Mouse (Mus musculus) forebrain, postnatal 0 days (tissue): Measurements from ENCODE around the gene Nubp1. TPM values are rescaled to one million over a fixed set of nuclear protein-coding genes. Genes with fewer than 3 reads are reported as not detected.

Experiments
- ATAC-seq: fragments of 200-750 bp; cut with Nextera tagmentation; 2 replicates; pipeline ENCODE4 v1.8.0; 2017; ENCODE audit warnings: mild to moderate bottlenecking, moderate library complexity
- DNase-seq: peaks from one replicate; pipeline ENCODE4 v3.0.0-alpha.2; 2015
- H3K27ac ChIP-seq: fragments of 300-500 bp; sonication (generic); 2 replicates; pipeline ENCODE4 v1.5.1; 2014; ENCODE audit warnings: low read depth, mild to moderate bottlenecking, antibody characterized with exemption, low read length, moderate library complexity, mixed read lengths
- H3K27me3 ChIP-seq: fragments of 300-500 bp; sonication (generic); 2 replicates; pipeline ENCODE4 v1.6.1; 2014; ENCODE audit warnings: mild to moderate bottlenecking, low read length, mixed read lengths; ENCODE audit not compliant: insufficient read depth
- H3K36me3 ChIP-seq: fragments of 300-500 bp; sonication (generic); 2 replicates; pipeline ENCODE4 v1.6.1; 2014; ENCODE audit warnings: mild to moderate bottlenecking, moderate library complexity; ENCODE audit not compliant: insufficient read depth
- H3K4me1 ChIP-seq: fragments of 300-500 bp; sonication (generic); 2 replicates; pipeline ENCODE4 v1.6.1; 2014; ENCODE audit warnings: antibody characterized with exemption; ENCODE audit not compliant: insufficient read depth
- H3K4me2 ChIP-seq: fragments of 300-500 bp; sonication (generic); 2 replicates; pipeline ENCODE4 v1.6.1; 2014; ENCODE audit warnings: low read depth, mild to moderate bottlenecking, moderate library complexity
- H3K4me3 ChIP-seq: fragments of 300-500 bp; sonication (generic); 2 replicates; pipeline ENCODE4 v1.5.1; 2014; ENCODE audit warnings: low read depth, low read length, mixed read lengths
- H3K9ac ChIP-seq: fragments of 300-500 bp; sonication (generic); 2 replicates; pipeline ENCODE4 v1.6.1; 2014; ENCODE audit warnings: mild to moderate bottlenecking
- H3K9me3 ChIP-seq: fragments of 300-500 bp; sonication (generic); 2 replicates; pipeline ENCODE4 v1.6.1; 2016; ENCODE audit warnings: low read length
- CTCF ChIP-seq: sonication (generic); IDR thresholded peaks from 2 replicates; pipeline ENCODE4 v1.5.1; 2016; ENCODE audit warnings: antibody characterized with exemption, control low read depth, low read depth
- WGBS: fragments of 180-500 bp; shearing (Covaris S2); extraction: QIAGEN DNeasy Blood & Tissue Kit; methylation state at CpG from one replicate; pipeline ENCODE4 v1.1.7; 2014; 5-methylcytosine and 5-hydroxymethylcytosine counted together
- polyA plus RNA-seq: library from polyadenylated mRNA; unstranded; fragments of >200 nt; fragmentation: Nextera tagmentation; extraction: Ambion mirVana; gene quantifications from 2 replicates; pipeline ENCODE4 v1.2.1, GENCODE M21; 2015
- total RNA-seq: library from RNA; depleted of rRNA; stranded (reverse); fragments of >200 nt; gene quantifications from 2 replicates; pipeline ENCODE4 v1.2.3, GENCODE M21; 2014

The Nubp1 gene
- total and polyA plus RNA-seq, 2 experiments from 2014 or later = 32.2 to 34.5 TPM

DNA sequence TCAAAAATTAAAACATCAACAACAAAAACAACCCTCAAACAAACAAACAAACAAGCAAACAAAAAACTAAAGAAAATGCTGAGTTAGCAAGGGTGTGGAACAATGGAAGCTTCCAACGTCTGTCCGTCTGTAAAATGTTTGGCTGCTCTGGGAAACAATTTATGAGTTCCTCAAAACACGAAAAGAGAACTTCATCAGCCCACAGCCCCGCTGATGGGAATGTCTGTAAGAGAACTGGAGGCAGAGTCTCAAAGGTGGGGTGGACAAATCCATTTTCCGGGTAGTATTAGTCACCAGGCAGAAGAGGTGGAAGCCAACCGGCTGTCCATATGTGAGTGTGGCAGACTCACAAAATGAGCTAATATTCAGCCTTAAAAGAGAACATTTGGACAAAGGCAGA, 29.6 kb downstream of the Nubp1 start:
- peaks cover 2% of the 10 kb centered on the region; the same call in 1 of the 2 replicates for H3K36me3 ChIP-seq
- DNase-seq = no peak
- 90% methylated on average over 6 of the region's 6 CpGs for WGBS
- no peak for TF ChIP-seq CTCF
- H3K4me2 ChIP-seq = no peak overlapping the region
- H3K27me3 ChIP-seq = no peaks in the 10 kb centered on the region
- no peak overlapping the region for H3K27ac ChIP-seq
- no peaks in the 10 kb centered on the region for H3K9me3 ChIP-seq
- ATAC-seq = no peak
- no peak overlapping the region for H3K4me3 ChIP-seq
- no peak overlapping the region for H3K9ac ChIP-seq
- peaks cover 9% of the 10 kb centered on the region for H3K4me1 ChIP-seq

DNA sequence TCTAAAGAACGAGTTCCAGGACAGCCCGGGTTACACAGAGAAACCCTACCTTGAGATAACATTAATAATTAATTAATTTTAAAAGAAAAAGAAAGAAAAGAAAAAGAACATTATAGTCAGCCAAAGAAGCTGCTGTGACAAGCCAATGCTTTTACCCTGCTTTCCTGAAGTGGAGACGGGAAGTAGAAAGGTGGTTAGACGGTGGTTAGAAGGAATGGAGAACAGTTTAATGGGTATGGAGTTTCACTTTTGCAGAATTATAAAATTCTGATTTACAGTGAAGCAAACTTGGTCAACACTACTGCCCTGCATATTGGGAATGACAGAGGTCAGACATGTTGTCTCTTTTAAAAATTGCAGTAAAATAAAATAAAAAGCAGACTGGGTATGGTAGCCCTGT, 30.0 kb downstream of the Nubp1 start:
- no peak overlapping the region for H3K9ac ChIP-seq
- WGBS = 89% methylated on average over 4 of the region's 4 CpGs
- H3K4me1 ChIP-seq = peaks cover 9% of the 10 kb centered on the region
- no peak overlapping the region for H3K4me2 ChIP-seq
- H3K27ac ChIP-seq = no peak overlapping the region
- peaks cover 2% of the 10 kb centered on the region; the same call in 1 of the 2 replicates for H3K36me3 ChIP-seq
- no peak for TF ChIP-seq CTCF
- DNase-seq (no peak), ATAC-seq (no peak)
- H3K9me3 ChIP-seq = no peaks in the 10 kb centered on the region
- no peaks in the 10 kb centered on the region for H3K27me3 ChIP-seq
- H3K4me3 ChIP-seq = no peak overlapping the region

DNA sequence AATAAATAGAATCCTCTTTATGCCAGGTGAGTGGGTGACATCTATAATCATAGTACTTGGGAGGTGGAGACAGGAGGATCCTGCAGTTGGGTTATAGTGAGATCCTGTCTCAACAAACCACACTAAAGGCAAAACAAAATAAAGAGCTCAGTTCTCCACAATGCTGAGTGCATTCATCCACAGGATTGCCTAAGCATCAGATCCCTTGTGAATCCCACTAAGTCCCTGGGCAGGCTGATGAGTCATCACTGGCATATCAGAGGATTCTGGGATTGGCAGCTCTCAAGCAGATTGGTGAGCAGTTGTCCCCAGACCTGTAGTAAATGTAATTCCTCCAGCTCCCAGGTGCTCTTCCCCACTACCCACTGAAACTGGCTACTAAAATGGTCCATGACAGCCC, 32.0 kb downstream of the Nubp1 start:
- H3K4me2 ChIP-seq = no peak overlapping the region
- peaks cover 14% of the 10 kb centered on the region for H3K4me1 ChIP-seq
- H3K36me3 ChIP-seq = peaks cover 2% of the 10 kb centered on the region; the same call in 1 of the 2 replicates
- no peak overlapping the region for H3K4me3 ChIP-seq
- H3K9ac ChIP-seq = no peak overlapping the region
- DNase-seq = no peak
- no peaks in the 10 kb centered on the region for H3K27me3 ChIP-seq
- no peak overlapping the region for H3K27ac ChIP-seq
- H3K9me3 ChIP-seq = no peaks in the 10 kb centered on the region
- TF ChIP-seq CTCF = no peak
- no peak for ATAC-seq

DNA sequence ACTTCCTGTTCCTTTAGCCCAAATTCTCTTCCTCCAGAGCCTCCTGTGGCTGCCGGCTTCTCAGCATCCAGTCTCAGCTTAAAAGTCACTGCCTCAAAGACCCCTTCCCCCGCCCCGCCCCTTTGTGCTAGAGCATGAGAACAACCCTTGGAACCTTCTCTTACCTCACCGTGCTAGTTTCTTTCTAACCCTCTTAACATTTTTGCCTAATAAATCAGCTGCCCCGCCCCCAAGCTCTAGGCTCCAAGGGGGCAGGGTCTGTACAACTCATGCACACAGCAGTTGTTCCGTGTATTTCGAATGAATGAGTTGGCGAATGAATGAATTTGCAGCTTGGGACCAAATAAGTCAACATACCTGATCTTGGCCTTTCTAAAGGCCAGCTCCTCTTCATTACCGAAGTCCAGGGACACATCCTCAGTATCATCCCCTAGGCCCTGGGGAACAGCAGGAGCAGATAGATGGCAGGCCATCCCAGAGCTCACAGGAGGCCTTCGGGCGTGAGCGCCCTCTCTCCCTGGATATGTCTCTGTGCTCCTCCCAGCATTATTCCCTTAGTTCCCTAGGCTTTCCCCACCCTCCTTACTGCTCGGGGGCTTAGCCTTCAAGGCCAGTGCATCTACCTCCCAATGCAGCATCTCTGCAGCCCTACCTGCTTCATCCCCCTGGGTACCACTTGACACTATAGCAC, 35.0 kb downstream of the Nubp1 start:
- H3K9me3 ChIP-seq = no peaks in the 10 kb centered on the region
- 10% methylated on average over 13 of the region's 13 CpGs for WGBS
- H3K4me3 ChIP-seq = peak overlapping the region; percentile 60
- peak overlapping the region; percentile 91 for H3K27ac ChIP-seq
- no peaks in the 10 kb centered on the region for H3K36me3 ChIP-seq
- peaks cover 14% of the 10 kb centered on the region for H3K4me1 ChIP-seq
- peak overlapping the region; percentile 81 for H3K4me2 ChIP-seq
- DNase-seq (peak; percentile 53), ATAC-seq (peak; percentile 85)
- no peak for TF ChIP-seq CTCF
- H3K27me3 ChIP-seq = no peaks in the 10 kb centered on the region
- H3K9ac ChIP-seq = peak overlapping the region; percentile 82

DNA sequence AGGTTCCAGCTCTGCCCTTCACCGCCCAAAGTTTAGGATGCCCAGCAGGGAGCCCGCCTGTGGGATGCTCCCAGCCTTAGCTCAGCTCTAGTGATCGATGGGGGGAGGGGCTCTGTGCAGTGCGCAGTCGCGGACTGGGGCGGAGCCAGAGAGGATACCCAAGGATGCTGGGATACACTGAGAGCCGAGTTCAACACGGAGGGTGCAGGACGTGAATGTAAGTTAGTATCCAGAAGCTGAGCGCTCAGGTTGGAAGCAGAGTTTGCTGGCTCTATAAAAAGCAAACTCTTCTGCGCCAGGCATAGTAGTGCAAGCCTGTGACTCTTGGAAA, 35.5 kb downstream of the Nubp1 start, which contains the start of gene Tvp23a:
Gene Tvp23a (minus strand): TSS at position 99 of the 331 bp plus-strand sequence.
- Histone ChIP-seq H3K27ac (peak within 1 kb of the TSS; percentile 91), H3K9me3 (no peaks in the 10 kb centered on the region), H3K36me3 (no peaks in the 10 kb centered on the region), H3K4me2 (peak within 1 kb of the TSS; percentile 81), H3K27me3 (no peaks in the 10 kb centered on the region), H3K4me1 (peaks cover 14% of the 10 kb centered on the region), H3K4me3 (peak within 1 kb of the TSS; percentile 60), H3K9ac (peak within 1 kb of the TSS; percentile 82)
- ATAC-seq = peak; percentile 99
- 2% methylated on average over 12 of the region's 12 CpGs for WGBS
- peak; percentile 39 for TF ChIP-seq CTCF
- DNase-seq = peak; percentile 94

GRCm38 (mm10) chr16:10447781-10448180, 36.0 kb downstream of the Nubp1 start:
- DNase-seq (no peak), ATAC-seq (no peak)
- Histone ChIP-seq H3K4me2 (peak overlapping the region; percentile 81), H3K4me3 (peak overlapping the region; percentile 60), H3K27me3 (no peaks in the 10 kb centered on the region), H3K27ac (no peak overlapping the region), H3K9me3 (no peaks in the 10 kb centered on the region), H3K4me1 (peaks cover 14% of the 10 kb centered on the region), H3K36me3 (no peaks in the 10 kb centered on the region), H3K9ac (peak overlapping the region; percentile 82)
- 68% methylated on average over 2 of the region's 2 CpGs for WGBS
- TF ChIP-seq CTCF = no peak

- no peak for ATAC-seq
Measured at GRCm38 (mm10) chr16:10448931-10449330, 37.2 kb downstream of the Nubp1 start.

More at GRCm38 (mm10) chr16:10448931-10449330, 37.2 kb downstream of the Nubp1 start:
- no peaks in the 10 kb centered on the region for H3K36me3 ChIP-seq
- H3K27ac ChIP-seq = no peak overlapping the region
- H3K27me3 ChIP-seq = no peaks in the 10 kb centered on the region
- H3K9me3 ChIP-seq = no peaks in the 10 kb centered on the region
- no peak for DNase-seq
- no peak overlapping the region for H3K9ac ChIP-seq
- peaks cover 14% of the 10 kb centered on the region for H3K4me1 ChIP-seq
- no peak overlapping the region for H3K4me2 ChIP-seq
- 90% methylated on average over 9 of the region's 9 CpGs for WGBS
- H3K4me3 ChIP-seq = no peak overlapping the region
- TF ChIP-seq CTCF = no peak
